Mouse (Mus musculus) ovary, adult 18-20 months (tissue): ENCODE data around the gene Slc22a12.
A peak's percentile ranks its signal among the peaks of the same experiment; 100 is the strongest.

Experiments
- DNase-seq: peaks from one replicate; pipeline ENCODE4 v3.0.0; 2022; ENCODE audit warnings: low spot score, mixed read lengths

Gene Slc22a12

DNA sequence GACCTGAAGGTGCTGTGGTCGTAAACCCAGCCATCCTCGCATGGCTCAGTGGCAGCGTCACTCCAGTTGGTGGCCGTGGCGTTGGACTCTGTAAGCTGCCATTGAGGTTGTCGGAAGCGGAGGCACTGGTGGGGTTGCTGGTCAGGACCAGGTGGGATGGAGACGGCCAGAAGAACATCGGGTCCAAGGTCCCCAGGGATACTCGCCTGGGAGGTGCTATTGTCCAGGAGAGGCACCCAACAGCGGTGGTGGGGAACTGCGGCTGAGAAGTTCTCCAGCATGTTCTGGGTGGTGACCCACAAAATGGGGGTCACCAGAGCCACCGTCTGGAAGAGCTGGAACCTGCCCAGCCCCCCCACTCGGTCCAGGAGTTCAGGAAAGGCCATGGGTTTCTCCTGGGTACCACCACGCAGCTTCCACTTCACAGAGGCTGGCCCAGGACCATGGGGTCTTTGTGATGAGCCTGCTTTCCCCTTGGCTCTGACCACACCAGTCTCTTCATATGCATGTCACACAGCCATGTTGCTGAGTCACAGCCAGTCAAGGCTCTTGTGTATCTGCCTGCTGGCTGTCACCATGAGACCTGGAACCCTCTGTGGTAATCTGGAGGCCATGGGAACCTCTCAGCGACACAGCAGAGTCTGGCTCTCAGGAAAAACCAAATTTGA, at the start of gene Slc22a12:
Slc22a12 (minus strand) TSS at position 666 of the 668 bp plus-strand sequence.
- no peak for DNase-seq

DNA sequence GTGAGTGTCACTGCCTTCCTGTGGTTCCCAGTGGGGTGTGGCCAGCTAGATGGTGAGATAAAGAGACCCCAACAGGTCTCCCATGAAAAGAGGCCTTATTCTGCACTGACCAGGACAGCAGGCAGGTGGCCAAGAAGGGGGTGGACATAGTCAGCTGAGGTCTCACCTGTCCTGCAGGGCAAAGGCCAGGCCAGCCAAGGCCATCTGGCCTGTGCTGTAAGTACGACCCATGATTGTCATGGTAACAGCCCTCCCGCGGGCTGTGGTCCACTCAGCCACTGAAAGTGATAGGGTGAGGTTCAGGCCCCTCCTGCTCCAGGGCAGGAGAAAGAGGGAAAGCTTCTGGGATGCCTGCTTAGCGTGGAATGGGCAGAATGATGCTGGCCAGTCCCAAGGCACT, 29.2 kb upstream of the Slc22a12 start:
- DNase-seq = no peak

DNA sequence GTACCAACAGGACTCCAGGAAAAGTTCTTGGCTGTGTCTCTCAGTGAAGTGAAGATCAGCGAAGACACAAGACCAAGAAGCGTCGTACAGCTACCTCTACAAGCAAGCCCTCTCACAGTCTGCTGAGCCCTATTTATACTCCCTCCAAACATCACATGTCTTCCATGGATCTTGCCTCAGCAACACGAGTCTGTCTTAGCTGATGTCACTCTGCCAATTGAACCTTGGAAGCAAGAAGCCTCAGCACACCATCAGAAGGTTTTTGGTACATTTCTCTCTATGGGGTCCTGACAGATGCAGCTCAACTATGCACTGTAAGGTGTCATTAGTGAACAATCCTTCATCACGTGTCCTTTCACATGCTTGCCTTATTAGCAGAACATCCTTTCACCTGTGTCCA, 28.6 kb upstream of the Slc22a12 start:
- no peak for DNase-seq

DNA sequence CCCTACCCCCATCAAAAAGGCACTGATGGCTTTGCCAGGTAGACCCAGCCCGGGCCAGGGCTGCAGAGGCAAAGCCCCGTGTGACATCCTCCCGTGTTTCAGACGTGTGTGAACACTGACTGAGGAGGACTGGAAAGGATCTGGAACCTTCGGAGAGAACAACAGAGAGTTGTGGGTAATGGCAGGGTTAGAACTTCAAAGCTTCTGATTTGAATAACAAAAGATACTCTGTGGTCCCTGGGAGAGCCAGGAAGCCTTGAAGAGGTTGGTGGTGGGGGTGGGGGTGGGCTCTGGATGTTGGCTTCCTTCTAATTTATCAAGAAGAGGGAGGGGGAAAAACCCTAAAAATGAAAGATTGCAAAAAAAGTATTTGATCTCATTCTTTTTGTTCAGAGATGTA, 26.7 kb upstream of the Slc22a12 start:
- DNase-seq = no peak

DNA sequence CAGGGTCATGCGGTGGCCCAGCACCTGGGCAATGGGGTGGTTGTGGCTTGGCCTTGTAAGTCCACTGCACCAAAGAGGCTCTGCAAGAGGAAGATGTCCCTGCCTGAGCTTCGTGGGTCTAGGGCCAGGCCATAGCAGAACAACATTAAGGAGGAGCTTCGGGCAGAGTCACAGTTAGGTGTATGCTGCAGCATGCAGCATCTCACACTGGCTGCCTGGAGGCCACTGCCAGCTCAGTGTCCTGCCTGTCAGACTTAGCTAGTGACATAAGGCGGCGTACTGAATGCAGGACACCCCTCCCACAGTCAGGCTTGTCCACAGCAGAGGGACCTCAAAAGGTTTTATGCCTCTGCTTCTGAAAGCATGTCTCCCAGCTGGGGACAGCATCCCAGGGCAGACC, 26.2 kb upstream of the Slc22a12 start:
- no peak for DNase-seq

DNA sequence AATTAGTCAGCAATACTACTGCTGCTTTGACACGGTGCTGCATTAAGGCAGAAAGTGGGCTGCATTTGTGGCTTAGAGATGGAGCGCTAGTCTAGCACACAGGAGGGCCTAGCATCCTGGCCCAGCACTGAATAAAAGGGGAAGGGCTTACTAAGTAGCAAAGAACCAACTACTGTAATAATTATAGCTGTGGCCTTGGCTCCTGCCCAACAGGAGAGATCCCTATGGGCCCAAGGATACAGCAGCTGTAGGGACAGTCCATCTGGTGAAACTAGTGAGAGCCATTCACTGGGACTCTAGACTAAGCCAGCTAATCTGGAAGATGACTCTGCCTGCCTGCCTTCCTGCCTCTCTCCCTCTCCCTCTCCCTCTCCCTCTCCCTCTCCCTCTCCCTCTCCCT, 23.6 kb upstream of the Slc22a12 start:
- no peak for DNase-seq

DNA sequence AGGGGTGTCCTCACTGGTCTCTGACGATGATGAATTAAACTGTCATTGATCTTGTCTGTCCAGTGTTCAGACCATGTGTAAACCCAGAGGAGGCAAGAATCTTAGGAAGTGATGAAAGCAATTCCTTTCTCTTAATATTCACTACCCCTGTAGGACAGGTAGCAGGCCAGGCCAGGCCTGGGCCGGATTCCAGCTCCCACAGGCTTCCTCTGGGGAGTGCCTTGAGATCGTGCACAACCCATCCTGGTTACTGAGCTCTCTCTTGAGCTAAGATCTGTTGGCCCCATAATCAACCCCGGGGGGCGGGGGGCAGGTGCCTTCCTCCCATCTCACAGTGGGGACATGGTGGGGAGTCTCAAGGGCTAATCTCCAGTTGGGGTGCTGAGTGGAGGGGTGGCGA, 22.3 kb upstream of the Slc22a12 start:
- no peak for DNase-seq

DNA sequence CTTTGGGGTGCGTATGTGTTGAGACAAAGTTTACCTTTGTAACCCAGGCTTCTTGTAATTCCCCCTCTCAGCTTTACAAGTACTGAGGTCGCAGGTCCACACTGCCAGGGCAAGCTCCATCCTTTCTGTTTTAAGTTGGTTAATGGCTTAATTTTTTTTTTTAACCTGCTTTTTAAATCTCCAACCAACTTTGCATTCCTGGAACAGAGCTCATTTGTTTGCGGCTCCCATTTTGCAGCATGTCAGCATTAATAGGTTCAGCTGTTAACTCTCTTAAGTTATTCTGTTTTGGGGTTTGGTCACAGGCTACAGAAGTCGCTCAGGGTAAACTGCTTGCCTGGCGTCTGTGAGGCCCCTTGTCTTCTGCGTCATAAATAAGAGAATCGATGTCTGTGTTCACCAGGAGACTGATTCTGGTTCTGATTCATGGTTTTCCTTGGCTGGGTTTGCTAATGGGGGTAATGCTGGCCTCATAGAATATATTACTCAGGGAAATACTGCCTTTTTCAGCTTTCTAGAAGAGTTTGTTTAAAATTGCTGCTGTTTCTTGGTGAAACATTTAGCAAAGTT, 17.5 kb upstream of the Slc22a12 start:
- no peak for DNase-seq

DNA sequence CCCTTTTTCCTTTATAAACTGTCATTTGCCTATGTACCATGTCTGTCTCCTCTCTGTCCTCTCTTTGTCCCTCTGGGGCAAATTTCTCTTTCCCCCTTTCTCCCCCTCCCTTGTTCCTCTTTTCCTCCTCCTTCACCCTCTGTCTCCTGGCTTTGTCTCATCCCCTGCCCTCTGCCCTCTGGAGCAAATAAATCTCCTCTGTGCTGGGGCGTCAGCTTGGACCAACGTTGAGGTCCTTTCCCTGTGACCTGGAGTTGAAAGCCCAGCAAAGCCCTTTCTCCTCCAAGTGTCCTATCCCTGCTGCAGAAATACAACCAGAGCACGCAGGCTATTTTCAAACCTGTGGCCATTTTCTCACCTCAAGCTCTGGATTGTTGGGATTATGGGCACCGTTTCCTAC, 16.7 kb upstream of the Slc22a12 start:
- no peak for DNase-seq

DNA sequence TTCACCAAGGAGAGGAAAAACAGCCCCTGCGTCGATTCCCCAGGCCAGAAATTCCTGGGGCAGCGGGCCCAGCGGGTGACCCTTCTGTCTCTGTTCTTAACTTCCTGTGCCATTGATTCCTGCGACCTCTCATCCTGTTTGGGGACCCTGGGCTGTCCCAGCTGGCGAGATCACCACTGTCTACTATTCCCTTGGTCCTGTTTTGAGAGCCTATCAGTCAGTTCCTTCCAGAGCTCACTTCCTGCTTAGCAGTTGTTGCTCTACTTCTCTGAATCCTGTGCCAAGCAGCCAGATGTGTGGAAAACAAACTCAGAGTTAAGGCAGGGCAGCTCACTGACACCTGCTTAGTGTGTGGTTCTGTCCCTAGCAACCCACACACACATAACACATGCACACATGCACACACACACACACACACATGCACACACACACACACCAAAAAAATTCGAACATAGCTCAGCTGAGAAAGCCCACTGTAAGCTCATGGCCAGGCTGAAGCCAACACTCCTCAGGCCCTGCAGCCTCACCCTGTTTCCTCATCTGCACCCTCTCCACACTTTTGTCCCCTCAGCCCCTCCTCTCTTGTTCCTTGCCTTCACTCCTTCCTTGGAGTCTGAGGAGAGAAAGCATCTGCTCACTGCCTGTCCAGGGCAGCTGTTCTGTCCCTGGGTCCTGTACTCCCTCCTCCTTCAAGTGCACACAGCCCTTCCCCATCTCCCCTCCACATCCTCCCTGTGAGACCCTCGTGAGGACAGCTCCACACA, 11.2 kb upstream of the Slc22a12 start:
- no peak for DNase-seq

DNA sequence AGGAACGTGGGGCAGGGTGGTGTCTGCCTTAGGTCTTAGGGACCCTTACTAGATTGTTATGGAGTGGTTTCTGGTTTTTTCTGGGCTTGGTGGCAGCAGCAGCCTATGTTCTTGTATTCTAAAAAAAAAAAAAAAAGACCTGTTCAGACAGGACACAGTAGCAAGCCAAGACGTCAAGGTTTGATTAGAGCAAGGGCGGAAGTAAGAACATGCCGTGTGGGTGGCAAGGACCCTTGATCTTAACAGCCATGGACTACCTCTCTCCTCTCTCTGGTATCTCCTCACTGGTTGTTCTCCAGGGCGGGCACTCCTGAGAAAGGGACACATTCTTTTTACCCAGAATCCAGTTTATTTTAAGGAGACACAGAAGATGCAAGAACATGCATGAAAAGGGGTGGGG, 10.3 kb upstream of the Slc22a12 start:
- DNase-seq = no peak

DNA sequence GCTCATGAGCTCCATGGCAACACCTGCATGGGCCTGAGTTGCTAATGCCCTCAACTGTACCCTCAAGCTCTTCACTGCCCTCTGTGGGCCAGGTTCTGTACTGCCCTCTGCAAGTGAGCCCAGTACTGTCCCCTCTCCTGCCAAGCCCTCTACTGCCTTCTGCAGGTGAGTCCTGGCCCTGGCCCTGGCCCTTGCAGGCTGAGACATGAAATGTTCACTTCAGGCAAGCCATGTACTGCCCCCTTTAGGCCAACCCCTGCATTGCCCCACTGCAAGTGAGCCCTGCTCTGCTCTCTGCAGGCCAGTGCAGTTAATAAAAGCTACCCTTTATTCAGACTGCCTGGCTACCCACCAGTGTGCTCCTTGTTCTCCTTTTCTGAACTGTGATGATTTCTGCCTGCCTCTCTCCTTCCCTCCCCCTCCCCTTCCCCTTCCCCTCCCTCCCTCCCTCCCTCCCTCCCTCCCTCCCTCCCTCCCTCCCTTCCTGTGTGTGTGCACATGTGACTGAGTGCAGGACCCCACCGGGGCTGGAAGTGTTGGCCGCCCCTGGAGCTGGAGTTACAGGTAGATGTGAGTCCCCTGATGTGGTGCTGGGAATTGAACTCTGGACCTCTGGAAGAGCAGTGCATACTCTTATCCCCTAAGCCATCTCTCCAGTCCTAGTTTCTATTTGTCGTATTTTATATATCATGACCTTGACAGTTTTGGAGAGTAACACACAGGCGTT, 9.6 kb upstream of the Slc22a12 start:
- no peak for DNase-seq

DNA sequence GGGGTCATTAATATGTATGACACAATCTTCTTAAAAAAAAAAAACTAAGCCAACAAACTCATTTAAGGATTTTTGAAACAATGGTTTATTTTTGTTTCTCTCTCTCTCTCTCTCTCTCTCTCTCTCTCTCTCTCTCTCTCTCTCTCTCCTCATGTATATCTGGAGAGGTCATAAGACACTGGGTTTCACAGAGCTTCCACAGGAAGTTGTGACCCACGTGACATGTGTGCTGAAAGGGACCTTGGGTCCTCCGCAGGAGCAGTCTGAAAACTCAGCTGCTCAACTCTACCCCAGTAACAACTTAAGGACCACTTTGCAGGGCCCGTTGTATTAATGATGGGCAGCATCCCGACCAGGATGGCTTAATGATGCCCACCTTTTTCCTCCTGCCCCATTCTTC, 8.4 kb upstream of the Slc22a12 start:
- DNase-seq = no peak

DNA sequence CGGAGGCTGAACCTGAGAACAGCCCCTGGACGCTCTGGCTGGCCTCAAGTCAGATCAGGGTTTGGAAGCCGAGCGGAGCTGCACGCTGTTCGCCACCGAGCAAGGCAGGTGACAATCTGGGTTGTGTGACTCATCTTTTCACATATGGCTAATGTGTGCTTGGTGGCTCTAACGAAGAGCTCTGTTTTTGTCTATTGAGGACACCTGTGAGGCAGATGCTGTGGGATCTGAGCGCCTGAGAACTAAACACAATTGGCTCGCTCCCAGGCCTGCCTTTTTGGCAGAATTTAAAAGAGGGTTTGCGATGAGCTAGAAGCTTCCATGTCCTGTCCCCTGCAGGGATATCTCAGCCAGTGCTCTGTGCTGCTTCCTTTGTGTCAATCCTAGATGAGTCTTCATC, 6.7 kb upstream of the Slc22a12 start:
- DNase-seq = no peak

DNA sequence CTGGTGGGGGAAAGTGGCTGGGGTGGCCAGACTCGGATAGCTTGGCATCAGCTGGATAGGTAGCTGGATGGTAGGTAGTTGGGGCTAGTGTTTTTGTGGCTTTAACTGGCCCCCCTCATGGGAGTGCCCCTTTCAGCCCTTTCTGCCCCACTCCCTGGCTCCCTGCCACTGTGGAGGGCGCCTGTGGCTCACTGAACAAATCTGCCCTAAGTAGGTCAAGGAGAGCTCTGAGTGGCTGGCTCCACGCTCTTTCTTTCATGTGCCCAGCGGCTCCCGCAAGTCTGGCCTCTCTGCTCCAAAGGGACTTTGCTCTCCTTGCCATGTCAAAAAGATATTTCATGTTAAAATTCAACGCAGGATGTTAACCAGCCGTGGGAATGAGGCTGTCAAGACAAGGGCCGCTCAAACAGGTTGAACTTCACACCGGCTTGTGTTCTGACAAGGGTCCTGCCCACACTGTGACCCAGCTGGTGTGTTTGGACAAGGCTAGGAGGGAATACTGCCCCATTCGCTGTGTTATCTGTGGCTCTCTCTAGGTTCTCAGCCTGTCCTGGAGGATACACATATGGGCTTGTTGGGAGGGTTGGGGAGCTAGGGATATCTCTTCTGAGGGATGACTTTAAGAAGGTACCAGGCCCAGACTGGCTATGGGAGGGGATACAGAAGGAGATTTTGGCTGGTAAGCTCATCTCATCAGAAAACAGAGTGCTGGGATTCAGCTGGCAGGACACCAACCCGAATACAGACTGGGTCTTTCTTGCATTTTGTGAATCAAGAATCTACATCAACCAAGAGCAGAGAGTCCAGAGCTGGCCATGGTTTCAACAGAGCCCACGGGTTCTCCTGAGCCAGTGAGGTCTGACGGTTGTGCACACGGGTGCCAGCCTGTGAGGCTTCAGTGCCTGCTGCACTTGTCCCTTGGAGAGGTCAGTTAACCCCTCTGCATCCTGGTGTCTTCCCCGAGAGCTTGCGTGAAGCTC, 5.9 kb upstream of the Slc22a12 start:
- peak; percentile 48 for DNase-seq

DNA sequence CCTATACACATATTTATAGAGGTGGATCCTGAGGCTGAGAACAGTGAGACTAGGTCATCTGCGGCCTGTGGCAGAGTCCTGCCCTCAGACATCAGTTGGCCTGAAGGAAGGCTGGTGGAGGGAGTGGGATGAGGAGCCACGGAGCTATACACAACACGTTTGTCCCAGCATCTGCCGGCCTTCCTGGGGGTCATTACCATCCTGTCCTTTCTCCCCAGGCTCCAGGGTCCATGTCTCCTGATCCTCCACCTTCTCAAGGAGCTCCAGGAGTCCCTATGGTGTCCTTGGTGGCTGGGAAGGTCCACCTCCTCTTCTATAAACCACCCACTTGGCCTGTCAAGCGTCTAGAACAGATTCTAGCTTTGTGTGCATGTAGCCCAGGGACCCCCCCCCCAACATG, 5.0 kb upstream of the Slc22a12 start:
- DNase-seq = no peak

DNA sequence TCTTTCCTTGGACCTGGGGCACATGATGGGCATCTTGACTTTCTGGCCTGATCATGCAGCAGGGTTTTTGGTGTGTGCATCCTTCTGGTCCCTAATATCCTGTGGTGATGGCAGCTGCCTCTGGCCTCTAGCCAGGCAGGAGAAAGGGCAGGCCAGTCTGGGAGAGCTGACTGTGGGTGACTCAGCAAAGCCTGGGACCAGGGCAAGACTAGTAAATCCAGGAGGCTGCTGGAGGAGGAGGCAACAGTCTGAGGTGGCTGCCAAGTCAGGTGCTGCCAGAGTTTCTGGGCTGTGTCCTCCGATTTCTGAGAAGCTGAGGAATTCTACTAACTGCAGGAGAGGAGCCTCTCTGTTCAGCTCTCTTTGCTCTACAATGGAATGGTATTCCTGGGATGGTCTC, 3.3 kb upstream of the Slc22a12 start:
- peak; percentile 36 for DNase-seq

DNA sequence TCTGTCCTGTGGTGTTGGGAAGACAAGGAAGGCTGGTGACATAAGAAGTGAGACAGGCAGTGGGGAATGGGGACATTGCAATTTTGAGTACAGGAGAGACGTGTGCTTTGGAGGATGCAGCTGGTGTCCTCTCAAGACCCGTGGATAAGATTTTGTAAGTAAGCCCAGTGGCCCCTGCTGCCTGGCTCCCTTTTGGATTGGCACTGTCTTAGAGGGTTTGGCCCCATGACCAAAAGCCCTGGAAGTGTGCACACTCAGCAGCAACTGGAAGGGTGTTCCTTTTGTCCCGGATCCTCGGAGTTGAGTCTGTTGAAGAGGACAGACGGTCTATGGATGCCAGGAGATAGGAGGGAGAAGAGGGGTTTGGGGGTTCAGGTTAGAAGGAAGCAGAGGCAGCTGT, 2.6 kb upstream of the Slc22a12 start:
- no peak for DNase-seq

DNA sequence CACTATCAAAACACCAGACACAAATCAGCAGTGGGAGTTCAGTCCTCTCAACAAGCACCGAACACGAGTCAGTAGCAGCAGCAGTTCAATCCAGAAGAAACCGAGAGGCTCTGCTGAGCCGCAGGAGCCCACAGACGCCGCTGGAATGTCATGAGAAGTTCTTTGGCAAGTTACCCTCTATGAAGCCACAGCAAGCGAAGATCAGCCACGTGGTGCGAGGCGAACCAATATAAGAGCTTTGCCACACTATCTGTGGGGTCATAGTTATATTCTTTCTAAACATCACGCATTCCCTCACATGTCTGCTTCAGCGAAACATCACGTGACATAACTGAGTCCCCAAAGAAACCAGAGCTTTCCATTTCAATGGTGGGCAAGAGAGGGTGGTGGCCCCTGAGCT, 1.9 kb upstream of the Slc22a12 start:
- DNase-seq = no peak

DNA sequence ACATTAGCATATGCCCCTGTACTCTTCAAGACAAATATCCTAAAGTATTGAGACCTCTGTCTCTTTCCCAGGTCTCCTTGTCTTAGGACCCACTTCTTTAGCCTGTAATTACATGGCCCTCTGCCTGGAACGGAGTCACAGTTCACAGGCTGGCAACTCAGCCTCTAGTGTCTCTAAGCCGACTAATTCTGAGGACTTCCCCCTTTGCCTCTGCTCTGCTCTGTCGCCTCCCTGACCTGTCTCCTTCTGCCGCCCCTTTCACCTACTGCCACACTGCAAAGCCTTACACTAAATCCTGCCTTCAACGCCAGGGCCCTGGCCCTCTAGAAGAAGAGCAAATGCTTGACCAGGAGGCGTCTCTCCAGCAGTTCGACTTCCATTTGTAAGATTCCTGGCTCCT, 686 bp upstream of the Slc22a12 start:
- no peak for DNase-seq

DNA sequence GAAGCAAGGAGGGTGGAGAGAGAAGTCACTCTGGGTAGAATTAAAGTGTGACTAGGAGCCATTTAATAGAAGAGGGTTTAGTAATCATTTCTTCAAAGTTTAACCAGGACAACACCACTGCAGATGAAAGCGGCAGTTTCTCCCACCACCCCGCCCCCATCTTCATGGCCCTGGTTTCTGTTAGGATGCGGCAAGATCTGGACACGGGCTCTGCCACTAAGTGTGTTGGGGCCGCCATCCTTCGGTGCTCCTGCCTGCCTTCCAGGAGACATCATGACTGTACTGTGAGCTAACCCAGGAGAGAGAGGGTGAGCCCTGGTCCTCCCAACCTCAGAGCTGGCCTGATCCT, 177 bp upstream of the Slc22a12 start:
- no peak for DNase-seq

DNA sequence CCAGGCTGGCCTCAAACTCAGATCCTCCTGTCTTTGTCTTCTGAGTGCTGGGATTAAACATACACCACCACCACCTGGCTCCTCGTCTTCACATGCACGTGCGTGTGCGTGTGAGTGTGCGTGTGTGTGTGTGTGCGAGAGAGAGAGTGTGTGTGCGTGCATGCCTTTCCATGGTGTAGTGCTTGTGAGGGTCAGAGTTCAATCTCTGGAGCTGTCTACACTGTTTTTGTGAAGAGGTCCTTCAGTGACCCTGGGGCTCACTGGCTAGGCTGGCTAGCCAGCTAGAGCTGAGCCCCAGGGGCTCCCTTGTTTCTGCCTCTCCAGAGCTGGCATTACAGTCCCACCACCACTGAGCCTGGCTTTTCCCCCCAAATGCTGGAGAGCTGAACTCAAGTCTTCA, 1.3 kb downstream of the Slc22a12 start:
- DNase-seq = no peak
